Mouse (Mus musculus) thymus, postnatal 10 days (tissue): ENCODE results near the gene Unc5cl.

ENCODE experiments used
- DNase-seq, 2 experiments: peaks; one replicate each; pipeline ENCODE4 v3.0.0; 2021; ENCODE audit warnings: low spot score in 2 of 2

Gene Unc5cl

GRCm38 (mm10) chr17:48432158-48432980, 22.3 kb upstream of the Unc5cl start, which contains the start of gene Apobec2:
Gene Apobec2, minus strand, starts transcription at chr17:48432930.
- no peak for DNase-seq

- no peak for DNase-seq
These were observed 21.6 kb upstream of the Unc5cl start for GRCm38 (mm10) chr17:48433006-48433655.

- no peak for DNase-seq
These were observed 20.9 kb upstream of the Unc5cl start for GRCm38 (mm10) chr17:48433689-48434330.

DNA sequence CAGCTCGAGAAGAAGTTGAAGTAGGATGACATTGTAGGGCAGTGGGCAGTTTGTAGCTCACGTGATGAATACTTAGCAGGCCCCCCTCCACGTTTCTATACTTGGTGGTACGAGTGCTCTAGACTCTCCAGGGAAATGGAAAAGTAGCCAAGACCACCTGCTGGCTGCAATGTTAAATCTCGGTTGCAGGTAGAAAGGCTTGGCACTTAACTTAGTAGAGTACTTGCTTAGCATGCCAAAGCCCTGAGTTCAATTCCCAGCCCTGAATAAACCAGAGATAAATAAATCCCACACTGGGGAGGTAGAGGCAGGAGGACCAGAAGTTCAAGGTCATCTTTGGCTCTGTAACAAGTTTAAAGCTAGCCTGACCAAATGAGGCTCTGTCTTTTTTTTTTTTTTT, 20.2 kb upstream of the Unc5cl start:
- DNase-seq, result no peak

- no peak for DNase-seq
These were observed 18.2 kb upstream of the Unc5cl start for GRCm38 (mm10) chr17:48436487-48436886.

- no peak for DNase-seq
These were observed 17.2 kb upstream of the Unc5cl start for GRCm38 (mm10) chr17:48437421-48437911.

GRCm38 (mm10) chr17:48442745-48443457, 11.8 kb upstream of the Unc5cl start:
- DNase-seq, result no peak

DNA sequence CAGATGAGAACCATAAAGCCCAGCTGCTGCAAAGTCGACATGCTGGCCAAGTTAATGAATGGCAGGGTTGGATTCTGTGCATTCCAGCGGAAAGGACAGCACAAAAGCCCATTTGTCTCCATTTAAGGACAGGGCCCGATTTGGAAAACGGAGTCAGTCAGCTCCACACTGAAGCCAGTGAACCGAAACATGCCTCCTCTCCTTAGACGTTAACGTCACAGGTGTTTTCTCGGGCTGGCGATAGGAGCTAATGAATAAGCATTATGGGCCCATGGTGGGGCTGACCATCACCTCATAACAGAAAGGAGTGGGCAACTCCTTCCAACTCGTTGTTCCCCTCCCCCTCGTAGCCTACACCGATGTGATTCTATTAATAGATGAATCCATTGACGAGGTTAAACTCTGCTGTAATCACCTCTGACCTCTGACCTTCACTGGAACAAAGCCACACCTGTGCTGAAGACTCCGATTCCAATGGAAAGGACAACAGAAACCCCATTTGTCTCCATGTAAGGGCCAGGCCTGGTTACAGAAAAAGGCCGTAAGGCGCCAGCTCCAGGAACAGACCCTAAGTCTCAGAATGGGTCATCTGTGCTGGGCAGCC, 11.1 kb upstream of the Unc5cl start:
- DNase-seq, result no peak

GRCm38 (mm10) chr17:48447675-48448074, 7.0 kb upstream of the Unc5cl start:
- no peak for DNase-seq

GRCm38 (mm10) chr17:48450666-48451352, 3.9 kb upstream of the Unc5cl start:
- no peak for DNase-seq

- no peak for DNase-seq
These were observed 3.4 kb upstream of the Unc5cl start, which contains the start of gene Tspo2 for GRCm38 (mm10) chr17:48451353-48451675. Gene Tspo2, minus strand, starts transcription at chr17:48451522.

GRCm38 (mm10) chr17:48451753-48452444, 2.8 kb upstream of the Unc5cl start:
- DNase-seq, result no peak

- DNase-seq, result no peak
These were observed 1.2 kb upstream of the Unc5cl start for GRCm38 (mm10) chr17:48453489-48453888.

- no peak for DNase-seq
These were observed 511 bp upstream of the Unc5cl start for GRCm38 (mm10) chr17:48454190-48454589.

DNA sequence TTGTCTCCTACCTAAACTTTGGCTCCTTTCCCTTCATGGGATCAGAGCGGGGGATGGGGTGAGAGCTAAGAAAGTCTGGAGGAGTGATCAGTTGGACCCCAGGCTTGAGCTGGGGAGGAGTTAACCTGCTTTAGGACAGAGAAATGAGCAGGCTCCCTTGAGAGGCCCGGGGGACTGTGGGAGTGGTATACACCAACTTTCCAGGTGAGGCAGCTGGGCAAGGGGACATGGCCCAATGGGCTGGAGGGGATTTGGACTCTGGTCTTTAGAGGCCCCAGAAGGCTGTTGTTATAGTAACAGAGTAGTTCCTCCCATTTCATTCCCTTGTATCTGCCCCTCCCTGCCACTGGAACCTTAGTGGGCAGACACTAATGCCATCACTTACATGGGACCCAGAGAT, 1.3 kb downstream of the Unc5cl start:
- no peak for DNase-seq

- no peak for DNase-seq
These were observed 3.4 kb downstream of the Unc5cl start for GRCm38 (mm10) chr17:48457971-48458653.

DNA sequence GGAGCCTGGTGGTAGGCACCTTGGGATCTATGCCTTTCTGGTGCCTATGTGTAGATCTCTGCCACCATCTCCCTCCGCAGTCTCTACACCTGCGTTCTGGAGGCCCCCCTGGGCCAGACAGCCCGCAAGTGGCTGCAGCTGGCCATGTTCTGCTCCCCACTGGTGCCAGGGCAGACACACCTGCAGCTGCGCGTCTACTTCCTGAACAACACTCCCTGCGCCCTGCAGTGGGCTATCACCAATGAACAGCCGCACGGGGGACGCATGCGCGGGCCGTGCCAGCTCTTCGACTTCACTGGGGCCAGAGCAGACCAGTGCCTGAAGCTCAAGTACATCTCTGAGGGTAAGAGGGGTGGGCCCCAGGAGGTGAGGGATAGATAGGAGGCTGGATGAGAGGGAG, 7.4 kb downstream of the Unc5cl start:
- DNase-seq, result peak; percentile 71 to 78

- no peak for DNase-seq
These were observed 8.7 kb downstream of the Unc5cl start for GRCm38 (mm10) chr17:48463391-48463790.

GRCm38 (mm10) chr17:48466769-48467394, 12.2 kb downstream of the Unc5cl start:
- peak in 1 of 2 experiments; percentile 24 for DNase-seq
